Mouse (Mus musculus) forebrain, embryonic 10.5 days (tissue): ENCODE results near the gene Cdca3. TPM values are rescaled to one million over a fixed set of nuclear protein-coding genes. Genes with fewer than 3 reads are reported as not detected.
A peak's percentile ranks its signal among the peaks of the same experiment; 100 is the strongest.

ENCODE experiments used
- DNase-seq: peaks from one replicate; pipeline ENCODE4 v3.0.0-alpha.2; 2017; ENCODE audit warnings: low spot score; ENCODE audit errors: extremely low spot score
- H3K27ac ChIP-seq: fragments of 300-500 bp; sonication (generic); 2 replicates; pipeline ENCODE4 v1.5.1; 2016; ENCODE audit warnings: mild to moderate bottlenecking
- H3K27me3 ChIP-seq: fragments of 300-500 bp; sonication (generic); 2 replicates; pipeline ENCODE4 v1.6.1; 2016; ENCODE audit warnings: mild to moderate bottlenecking; ENCODE audit not compliant: poor library complexity, severe bottlenecking
- H3K36me3 ChIP-seq: fragments of 300-500 bp; sonication (generic); replicated peaks from 2 replicates; pipeline ENCODE4 v1.6.1; 2016; ENCODE audit warnings: mild to moderate bottlenecking, moderate library complexity
- H3K4me1 ChIP-seq: fragments of 300-500 bp; sonication (generic); 2 replicates; pipeline ENCODE4 v1.6.1; 2016
- H3K4me3 ChIP-seq: fragments of 300-500 bp; sonication (generic); 2 replicates; pipeline ENCODE4 v1.5.1; 2016; ENCODE audit warnings: mild to moderate bottlenecking, moderate library complexity
- H3K9me3 ChIP-seq: fragments of 300-500 bp; sonication (generic); 2 replicates; pipeline ENCODE4 v1.6.1; 2016; ENCODE audit warnings: mild to moderate bottlenecking, moderate library complexity
- WGBS: fragments of 180-500 bp; shearing (Covaris S2); methylation state at CpG from one replicate; pipeline ENCODE4 v1.1.7; 2016; 5-methylcytosine and 5-hydroxymethylcytosine counted together
- polyA plus RNA-seq: library from polyadenylated mRNA; unstranded; fragments of >200 nt; fragmentation: Nextera tagmentation; extraction: Ambion mirVana; gene quantifications from 2 replicates; pipeline ENCODE4 v1.2.1, GENCODE M21; 2016

The Cdca3 gene
- polyA plus RNA-seq, 1 experiment from 2014 or later, result 298 TPM

- Histone ChIP-seq H3K9me3 (no peaks in the 10 kb centered on the region), H3K4me1 (peaks cover 58% of the 10 kb centered on the region), H3K36me3 (peaks cover 34% of the 10 kb centered on the region), H3K27me3 (peaks cover 42% of the 10 kb centered on the region), H3K4me3 (peak overlapping the region; percentile 87), H3K27ac (peak overlapping the region; percentile 98)
- 7% methylated on average over 14 of the region's 14 CpGs for WGBS
- DNase-seq, result peak; percentile 57
Measured at GRCm38 (mm10) chr6:124856321-124856720, 27.0 kb downstream of the Cdca3 start.

GRCm38 (mm10) chr6:124856916-124857839 is 27.8 kb downstream of the Cdca3 start, which contains the start of gene P3h3:
Gene P3h3, minus strand, starts transcription at chr6:124857752.
- Histone ChIP-seq H3K27me3 (peaks cover 49% of the 10 kb centered on the region), H3K27ac (peak within 1 kb of the TSS; percentile 98), H3K4me3 (peak within 1 kb of the TSS; percentile 87), H3K9me3 (no peaks in the 10 kb centered on the region), H3K4me1 (peaks cover 67% of the 10 kb centered on the region), H3K36me3 (peaks cover 35% of the 10 kb centered on the region)
- peak; percentile 89 for DNase-seq
- under 1% methylated on average over 86 of the region's 86 CpGs for WGBS

- Histone ChIP-seq H3K27me3 (peaks cover 57% of the 10 kb centered on the region), H3K9me3 (no peaks in the 10 kb centered on the region), H3K4me3 (peak overlapping the region; percentile 87), H3K27ac (peak overlapping the region; percentile 98), H3K4me1 (peaks cover 75% of the 10 kb centered on the region), H3K36me3 (peaks cover 30% of the 10 kb centered on the region)
- 25% methylated on average over 26 of the region's 26 CpGs for WGBS
- peak; percentile 31 for DNase-seq
Measured at GRCm38 (mm10) chr6:124857840-124858530, 28.6 kb downstream of the Cdca3 start.

GRCm38 (mm10) chr6:124858561-124859318 is 29.4 kb downstream of the Cdca3 start:
- peaks cover 22% of the 10 kb centered on the region for H3K36me3 ChIP-seq
- WGBS, result 83% methylated on average over 28 of the region's 28 CpGs
- no peak for DNase-seq
- H3K4me3 ChIP-seq, result peak overlapping the region; percentile 87
- H3K9me3 ChIP-seq, result no peaks in the 10 kb centered on the region
- H3K27me3 ChIP-seq, result peaks cover 61% of the 10 kb centered on the region
- H3K4me1 ChIP-seq, result peaks cover 82% of the 10 kb centered on the region
- peak overlapping the region; percentile 98; the same call in 1 of the 2 replicates for H3K27ac ChIP-seq

GRCm38 (mm10) chr6:124859725-124860124 is 30.4 kb downstream of the Cdca3 start:
- peak; percentile 83 for DNase-seq
- Histone ChIP-seq H3K27me3 (peaks cover 68% of the 10 kb centered on the region), H3K36me3 (peaks cover 13% of the 10 kb centered on the region), H3K9me3 (no peaks in the 10 kb centered on the region), H3K27ac (peak overlapping the region; percentile 92), H3K4me3 (peak overlapping the region; percentile 19), H3K4me1 (peaks cover 92% of the 10 kb centered on the region)
- WGBS, result 12% methylated on average over 12 of the region's 12 CpGs

GRCm38 (mm10) chr6:124860511-124860910 is 31.2 kb downstream of the Cdca3 start:
- H3K4me1 ChIP-seq, result peaks cover 95% of the 10 kb centered on the region
- no peak overlapping the region for H3K4me3 ChIP-seq
- H3K36me3 ChIP-seq, result peaks cover 9% of the 10 kb centered on the region
- peak overlapping the region; percentile 92 for H3K27ac ChIP-seq
- WGBS, result 81% methylated on average over 9 of the region's 9 CpGs
- H3K27me3 ChIP-seq, result peaks cover 73% of the 10 kb centered on the region
- no peaks in the 10 kb centered on the region for H3K9me3 ChIP-seq
- DNase-seq, result no peak

- H3K4me1 ChIP-seq, result peaks cover 95% of the 10 kb centered on the region
- H3K27me3 ChIP-seq, result peaks cover 80% of the 10 kb centered on the region
- no peak for DNase-seq
- 0 out of 2 replicates have a peak overlapping the region, but pooled peaks have one; percentile 6 for H3K4me3 ChIP-seq
- peaks cover 9% of the 10 kb centered on the region for H3K36me3 ChIP-seq
- WGBS, result 80% methylated on average over 19 of the region's 19 CpGs
- H3K9me3 ChIP-seq, result no peaks in the 10 kb centered on the region
- H3K27ac ChIP-seq, result peak overlapping the region; percentile 92
Measured at GRCm38 (mm10) chr6:124861266-124861665, 31.9 kb downstream of the Cdca3 start.

GRCm38 (mm10) chr6:124861802-124862201 is 32.5 kb downstream of the Cdca3 start:
- Histone ChIP-seq H3K36me3 (peaks cover 9% of the 10 kb centered on the region), H3K27ac (peak overlapping the region; percentile 92), H3K4me1 (peaks cover 94% of the 10 kb centered on the region), H3K4me3 (peak overlapping the region; percentile 69), H3K27me3 (peaks cover 86% of the 10 kb centered on the region), H3K9me3 (no peaks in the 10 kb centered on the region)
- DNase-seq, result no peak
- WGBS, result 25% methylated on average over 3 of the region's 3 CpGs

GRCm38 (mm10) chr6:124862406-124863124 is 33.2 kb downstream of the Cdca3 start:
- no peaks in the 10 kb centered on the region for H3K9me3 ChIP-seq
- peaks cover 9% of the 10 kb centered on the region for H3K36me3 ChIP-seq
- peak overlapping the region; percentile 92 for H3K27ac ChIP-seq
- peaks cover 89% of the 10 kb centered on the region for H3K4me1 ChIP-seq
- peak overlapping the region; percentile 69 for H3K4me3 ChIP-seq
- H3K27me3 ChIP-seq, result peaks cover 88% of the 10 kb centered on the region
- DNase-seq, result no peak
- 9% methylated on average over 8 of the region's 8 CpGs for WGBS

- peak; percentile 54 for DNase-seq
- Histone ChIP-seq H3K4me3 (peak overlapping the region; percentile 69), H3K36me3 (peaks cover 9% of the 10 kb centered on the region), H3K27ac (peak overlapping the region; percentile 92), H3K9me3 (no peaks in the 10 kb centered on the region), H3K4me1 (peaks cover 82% of the 10 kb centered on the region), H3K27me3 (peaks cover 82% of the 10 kb centered on the region)
- 0% methylated on average over 15 of the region's 16 CpGs for WGBS
Measured at GRCm38 (mm10) chr6:124863125-124863657, 33.8 kb downstream of the Cdca3 start.

GRCm38 (mm10) chr6:124863658-124864298 is 34.4 kb downstream of the Cdca3 start, which contains the start of gene Gpr162:
Gene Gpr162, minus strand, starts transcription at chr6:124863983.
- Histone ChIP-seq H3K4me1 (peaks cover 77% of the 10 kb centered on the region), H3K9me3 (no peaks in the 10 kb centered on the region), H3K27ac (peak within 1 kb of the TSS; percentile 92), H3K4me3 (peak within 1 kb of the TSS; percentile 69), H3K36me3 (peaks cover 9% of the 10 kb centered on the region), H3K27me3 (peaks cover 77% of the 10 kb centered on the region)
- DNase-seq, result peak; percentile 70
- WGBS, result under 1% methylated on average over 43 of the region's 43 CpGs
